Mouse (Mus musculus): ENCODE measurements at regions not wholly inside any gene's neighbourhood (a gene's known extent, or its start where the extent isn't known, plus 50 kb on each side); places are given as distances from the start of the nearest gene placed in this dataset.

DNA sequence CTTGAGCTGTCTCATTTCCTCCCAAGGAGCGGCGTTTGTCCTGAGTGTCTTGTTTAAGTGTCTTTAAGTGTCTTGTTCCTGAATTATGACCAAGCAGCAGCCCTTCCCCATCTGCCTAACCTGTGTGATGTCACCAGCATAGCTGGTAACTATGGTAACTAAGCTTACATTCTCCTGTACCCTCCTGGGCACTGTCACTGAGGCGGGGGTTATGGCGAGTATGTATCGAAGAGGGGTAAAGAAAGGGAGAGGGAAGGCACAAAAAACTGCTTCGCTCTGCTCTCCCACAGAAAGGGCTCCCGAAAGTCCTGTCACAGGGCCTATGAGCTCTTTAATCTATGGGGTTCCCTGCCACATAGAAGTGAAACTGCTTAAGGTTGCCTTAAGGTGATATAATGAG is 89.6 kb downstream of the Ppp4r2 start:
- DNase-seq, result no peak

DNA sequence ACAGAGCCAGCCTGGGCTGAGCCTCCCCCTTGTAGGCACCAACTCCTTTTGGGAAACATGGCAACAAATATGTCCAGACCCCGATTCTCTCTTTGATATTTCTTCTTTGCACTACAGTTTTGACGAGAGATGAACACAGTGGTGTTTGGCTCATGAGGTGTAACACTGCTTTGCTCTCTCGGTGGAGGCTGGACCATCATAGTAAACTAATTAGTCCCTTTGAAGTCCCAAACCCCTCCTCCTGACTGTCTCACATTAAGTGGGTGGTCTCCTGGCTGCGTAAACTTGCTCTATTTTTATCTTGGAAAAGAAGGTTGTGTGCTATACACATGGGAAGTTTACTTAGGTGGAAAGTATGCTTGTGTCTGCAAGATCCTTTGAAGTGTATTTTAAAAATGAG is 90.3 kb downstream of the Ppp4r2 start:
- no peak for DNase-seq

DNA sequence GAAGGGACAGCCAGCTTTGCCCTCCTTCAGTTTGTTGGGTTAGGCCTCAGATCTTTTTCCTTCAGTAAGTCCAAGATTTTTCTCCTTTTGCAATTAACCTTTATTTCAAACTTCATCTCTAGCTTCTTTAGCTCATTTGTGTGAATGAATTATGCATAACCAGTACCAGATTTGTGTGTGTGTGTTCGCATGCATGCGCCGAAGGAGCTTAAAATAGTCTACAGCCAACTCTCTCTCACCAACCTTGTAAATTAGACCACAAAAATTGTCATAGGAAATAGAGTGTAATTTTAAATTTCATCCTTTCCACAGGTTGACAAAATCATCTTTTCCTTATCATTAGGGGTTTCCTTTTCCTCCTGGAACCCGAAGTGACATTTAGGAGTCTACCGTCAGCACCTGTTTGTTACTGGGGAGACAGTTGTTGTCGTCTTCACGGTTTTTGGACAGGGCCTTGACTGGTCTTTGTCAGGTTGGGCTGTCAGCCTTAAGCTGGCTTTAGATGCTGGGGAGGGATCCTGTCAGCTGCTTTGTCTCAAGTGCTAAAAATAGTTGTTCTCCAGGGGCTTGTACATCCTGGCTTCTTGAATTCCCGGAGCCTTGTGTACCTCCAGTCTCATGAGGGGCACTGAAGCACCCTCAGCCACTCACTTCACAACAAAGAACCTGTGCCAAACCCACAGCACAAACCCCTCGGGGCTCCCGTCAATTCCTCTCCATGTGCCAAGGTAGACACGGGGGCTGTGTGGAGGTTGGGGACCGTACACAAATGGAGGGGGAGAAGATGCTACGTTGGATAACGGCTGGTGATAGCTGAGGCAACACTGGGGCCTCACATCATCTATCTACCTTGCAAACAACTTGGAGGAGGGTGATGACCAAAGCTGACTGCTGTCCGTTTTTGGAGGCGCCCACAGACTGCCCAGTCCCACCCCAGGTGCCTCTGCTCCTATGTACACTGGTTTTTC is 95.7 kb downstream of the Ppp4r2 start:
- DNase-seq, result no peak

DNA sequence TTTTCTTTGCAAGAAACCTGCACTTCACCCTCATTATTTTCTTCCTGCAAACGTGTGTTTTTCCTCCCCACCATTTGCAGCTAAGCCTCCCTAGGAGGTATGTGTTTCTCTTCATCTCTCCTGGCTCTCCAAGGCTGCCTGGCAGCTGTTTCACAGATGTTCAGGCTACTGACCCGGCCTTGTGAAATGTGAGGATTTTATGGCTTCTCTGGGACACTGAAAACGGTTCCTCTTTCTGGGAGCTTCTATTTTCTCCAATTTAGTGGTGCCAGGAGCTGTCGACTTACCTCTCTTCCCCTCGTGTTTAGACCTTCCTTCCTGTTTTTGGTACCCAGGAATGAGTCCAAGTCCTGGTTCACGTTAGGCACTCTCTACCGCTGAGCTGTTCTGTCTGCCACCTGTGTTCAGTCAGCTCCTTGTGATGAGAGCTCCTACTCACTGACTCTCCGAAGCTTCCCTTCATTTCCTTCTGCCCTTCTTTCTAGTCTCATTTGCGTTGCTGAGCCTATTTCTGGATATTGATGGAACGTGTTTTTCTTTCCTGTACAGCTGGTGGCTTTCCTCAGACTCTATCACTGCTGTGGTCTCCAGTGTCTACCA is 96.4 kb downstream of the Ppp4r2 start:
- no peak for DNase-seq

DNA sequence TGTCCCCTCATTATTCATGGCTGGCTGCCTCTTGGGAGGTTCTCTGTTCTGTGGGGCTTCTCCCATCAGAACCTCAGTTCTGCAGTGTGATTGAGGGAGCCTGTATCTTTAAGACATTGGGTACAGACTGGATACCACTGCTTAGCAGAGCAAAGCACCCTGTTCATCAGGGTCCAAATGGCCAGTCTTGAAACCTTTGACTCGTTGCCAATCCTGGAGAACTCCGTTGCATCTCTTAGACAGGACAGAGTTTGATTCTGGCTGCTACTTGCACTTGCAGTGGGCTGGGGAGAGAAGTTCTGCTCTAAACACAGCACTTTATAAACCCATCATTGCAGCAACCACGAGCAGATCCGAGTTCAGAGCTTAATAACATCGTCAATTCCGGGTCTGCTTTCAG is 97.3 kb downstream of the Ppp4r2 start:
- DNase-seq, result no peak

DNA sequence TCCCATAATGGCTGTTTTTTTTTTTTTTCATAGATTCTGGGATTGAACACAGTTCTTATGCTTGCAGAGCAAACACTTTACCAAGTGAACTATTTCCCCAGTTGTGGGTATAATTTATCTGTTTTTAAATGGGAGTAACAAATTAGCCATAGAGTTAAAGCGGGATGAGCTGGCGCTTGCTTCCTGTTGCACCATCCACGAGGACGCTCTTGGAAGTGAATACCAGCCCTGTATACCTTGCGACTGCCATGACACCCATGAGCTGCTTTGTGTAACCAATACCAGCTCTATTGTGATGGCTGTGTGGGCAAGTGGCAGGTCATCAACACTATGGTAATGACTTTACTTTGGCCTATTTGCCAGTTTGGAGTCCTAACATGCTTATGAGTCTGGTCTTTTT is 101.0 kb downstream of the Ppp4r2 start:
- DNase-seq, result no peak

DNA sequence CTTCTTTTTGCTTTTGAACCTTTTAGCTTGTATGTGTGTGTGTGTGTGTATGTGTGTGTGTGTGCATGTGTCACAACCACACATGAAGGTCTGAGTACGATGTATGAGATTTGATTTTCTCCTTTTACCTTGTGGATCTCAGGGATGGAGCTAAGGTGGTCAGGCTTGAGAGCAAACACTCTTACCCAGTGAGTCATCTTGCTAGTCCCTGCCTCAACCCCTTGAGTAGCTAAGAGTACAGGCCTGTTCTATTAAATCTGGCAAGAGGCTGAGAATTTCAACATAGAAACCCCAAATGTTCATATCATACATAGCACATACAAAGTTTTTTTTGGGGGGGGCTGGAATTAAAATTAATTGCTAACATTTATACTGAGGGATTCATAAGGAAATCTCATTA is 104.4 kb downstream of the Ppp4r2 start:
- DNase-seq, result no peak

DNA sequence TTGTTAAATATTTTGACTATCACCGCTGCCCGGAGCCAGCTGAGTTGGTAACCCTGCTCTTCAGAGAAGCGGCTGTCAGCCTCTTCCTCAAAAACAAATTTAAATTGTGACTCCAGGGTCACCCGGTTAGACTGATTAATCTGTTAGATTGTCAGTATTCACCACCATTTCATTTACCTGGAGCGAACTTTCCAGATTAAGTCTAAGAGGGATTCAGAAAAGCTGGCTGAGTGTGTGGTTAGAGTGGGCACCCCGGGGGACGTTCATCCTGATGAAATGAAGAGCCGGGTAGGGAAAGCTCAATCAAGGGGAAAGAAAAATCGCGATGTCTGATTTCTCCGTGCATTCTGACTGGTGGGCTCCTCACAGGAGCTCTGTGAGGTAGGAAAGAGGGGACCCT is 105.0 kb downstream of the Ppp4r2 start:
- DNase-seq, result no peak

DNA sequence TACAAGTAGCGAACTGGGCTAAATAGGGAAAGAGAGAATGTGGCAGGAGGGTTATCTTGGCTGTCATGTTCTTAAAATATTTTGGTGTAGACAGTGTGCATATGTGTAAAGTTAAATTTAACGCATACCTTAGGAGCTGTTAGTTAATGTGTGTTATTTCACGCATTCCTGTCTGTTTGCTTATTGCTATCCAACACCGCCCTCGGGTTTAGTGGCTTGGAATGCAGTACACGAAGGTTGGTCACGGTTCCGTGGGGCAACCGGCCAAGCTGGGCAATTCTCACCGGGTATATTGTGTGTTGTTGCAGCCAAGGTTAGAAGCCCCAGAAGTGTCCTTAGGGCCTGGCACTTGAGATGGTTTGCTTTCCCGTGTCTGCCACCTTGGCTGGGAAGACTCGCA is 105.6 kb downstream of the Ppp4r2 start:
- DNase-seq, result no peak

DNA sequence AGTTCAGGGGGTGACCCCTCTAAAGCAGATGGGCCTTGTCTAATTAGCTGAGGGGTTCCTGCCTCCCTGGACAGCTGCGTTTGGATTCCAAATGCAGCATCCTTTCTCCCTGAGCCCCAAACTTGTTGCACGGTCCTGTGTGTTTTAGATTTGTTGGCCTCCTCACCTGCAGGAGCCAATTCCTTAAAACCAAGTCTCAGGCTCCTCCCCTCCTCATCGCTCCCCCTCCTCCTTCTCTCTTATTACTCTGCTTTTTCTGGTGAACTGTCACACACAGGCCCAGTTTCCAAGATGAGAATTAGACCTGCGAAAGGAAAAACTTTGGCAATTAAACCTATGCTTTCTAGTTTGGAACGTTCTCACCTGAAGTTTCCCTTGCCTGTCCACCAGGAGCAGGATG is 106.3 kb downstream of the Ppp4r2 start:
- no peak for DNase-seq

DNA sequence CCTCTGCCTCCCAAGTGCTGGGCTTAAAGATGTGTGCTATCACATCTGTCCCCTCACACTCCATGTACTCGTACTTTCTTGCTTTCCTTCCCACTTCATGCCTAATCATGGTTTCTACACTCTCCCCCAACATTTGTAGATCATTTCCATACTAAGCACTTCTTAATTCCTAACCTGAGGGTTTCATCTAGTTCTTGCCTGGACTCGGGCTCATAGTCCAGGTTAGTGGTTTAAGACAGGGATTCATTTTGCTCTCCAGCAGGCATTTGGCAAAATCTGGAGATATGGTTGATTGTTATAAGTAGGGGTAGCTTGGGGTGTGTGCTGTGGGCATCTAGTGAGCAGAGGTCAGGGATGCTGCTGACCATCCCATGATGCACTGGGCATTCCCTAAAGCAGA is 108.3 kb downstream of the Ppp4r2 start:
- DNase-seq, result no peak

DNA sequence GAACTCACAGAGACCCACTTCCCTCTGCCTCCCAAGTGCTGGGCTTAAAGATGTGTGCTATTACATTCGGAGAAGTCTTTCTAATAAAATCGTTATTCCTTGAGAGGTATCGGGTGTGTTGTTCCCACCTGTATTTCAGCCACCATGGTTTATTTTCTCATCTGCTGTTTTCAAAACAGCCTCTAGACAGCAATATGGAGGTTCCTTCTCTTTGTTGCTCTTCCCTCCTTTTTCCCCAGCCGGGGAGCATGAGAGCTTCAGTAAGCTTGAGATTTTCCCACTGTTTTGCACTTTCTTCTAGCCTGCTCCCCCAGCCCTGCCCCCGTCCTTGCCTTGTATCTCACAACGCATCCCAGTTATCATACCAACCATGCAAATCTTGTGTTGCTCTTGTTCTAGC is 109.5 kb downstream of the Ppp4r2 start:
- DNase-seq, result no peak

DNA sequence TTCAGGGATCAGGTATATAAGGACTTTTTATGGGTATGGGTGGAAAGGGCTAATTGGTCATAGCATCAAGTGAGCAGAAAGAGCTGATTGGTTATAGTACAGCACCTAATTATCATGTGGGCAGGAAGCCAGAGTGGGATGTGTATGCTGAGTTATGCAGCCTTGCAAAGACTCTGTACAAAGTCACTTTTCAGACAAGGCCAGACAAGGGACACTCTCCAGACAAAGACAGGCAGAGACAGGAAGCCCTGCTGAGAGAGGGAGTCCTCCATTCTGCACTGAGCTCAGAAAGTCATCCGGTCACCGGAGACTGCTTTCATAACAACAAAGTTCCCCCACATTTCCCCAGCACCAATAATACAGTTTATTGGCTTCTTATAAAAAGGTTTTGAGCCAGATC is 112.4 kb downstream of the Ppp4r2 start:
- no peak for DNase-seq

DNA sequence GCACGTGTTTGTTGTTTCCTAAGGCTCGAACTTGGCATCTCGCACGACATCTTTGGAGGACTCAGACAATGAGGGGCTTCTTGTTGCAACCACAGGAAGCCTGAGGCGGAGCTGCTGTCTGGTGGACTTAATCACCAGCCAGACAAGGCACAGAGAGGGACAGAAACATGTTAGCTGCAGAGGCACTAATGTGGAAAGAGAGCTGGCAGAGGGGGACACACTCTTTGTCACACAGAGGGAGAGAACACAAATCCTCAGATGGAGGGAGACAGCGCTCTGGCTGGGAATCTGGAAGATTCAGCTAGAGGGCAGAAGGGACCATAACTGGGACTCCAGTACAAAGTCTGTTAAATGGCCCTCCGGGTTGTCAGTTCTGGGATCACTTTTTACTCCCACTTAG is 114.9 kb downstream of the Ppp4r2 start:
- no peak for DNase-seq

DNA sequence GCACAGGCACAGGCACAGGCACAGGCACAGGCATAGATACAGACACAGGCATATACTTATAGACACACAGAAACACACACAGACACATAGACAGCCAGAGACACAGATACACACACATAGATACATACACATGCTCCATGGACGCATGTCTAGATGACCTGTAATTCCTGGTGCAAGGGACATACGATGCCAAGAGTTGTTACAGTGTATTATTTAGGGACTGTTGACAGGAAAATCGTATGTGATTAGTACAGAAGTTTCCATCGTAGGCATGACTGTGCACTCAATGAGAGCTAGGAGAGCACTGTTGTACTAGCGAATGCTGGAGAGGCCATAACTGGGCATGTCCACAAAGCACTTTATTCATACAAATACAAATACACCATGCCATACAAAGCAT is 118.2 kb downstream of the Ppp4r2 start:
- DNase-seq, result no peak

DNA sequence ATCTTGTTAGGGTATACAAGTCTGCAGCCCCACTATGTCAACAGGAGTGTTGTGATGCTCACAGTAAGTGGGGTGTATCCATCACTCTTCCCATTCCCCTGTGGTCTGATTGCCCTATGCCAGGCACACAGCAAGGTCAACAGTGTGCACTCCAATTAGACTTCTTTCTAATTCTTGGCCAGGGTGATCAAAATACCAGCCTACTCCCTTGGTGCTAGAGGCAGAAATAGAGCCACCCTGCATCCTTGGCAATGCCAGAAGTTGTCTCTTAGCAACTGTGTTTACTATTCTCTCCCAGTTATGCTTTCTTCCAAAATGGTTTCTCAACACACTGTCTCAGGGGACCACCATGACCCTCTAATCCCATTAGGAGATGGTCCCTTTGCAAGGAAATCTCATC is 119.0 kb downstream of the Ppp4r2 start:
- no peak for DNase-seq

DNA sequence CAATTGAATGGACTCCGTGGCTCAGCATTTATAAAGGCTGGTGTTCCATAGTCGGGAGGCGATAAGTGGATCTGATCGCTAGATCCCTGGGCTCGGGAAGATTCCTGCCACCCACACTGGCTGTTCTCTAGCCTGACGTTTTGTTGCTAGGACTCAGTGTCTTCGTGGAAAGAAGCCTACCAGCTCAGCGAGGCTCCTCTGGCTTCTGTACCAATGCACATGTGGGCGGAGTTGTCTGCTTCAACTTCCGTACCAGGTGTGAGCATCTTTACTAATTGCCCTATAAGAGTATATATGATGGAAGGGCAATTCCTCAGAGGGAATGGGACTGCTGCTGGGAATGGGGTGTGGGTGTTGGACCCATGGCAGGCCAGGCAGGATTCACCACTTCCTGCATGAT is 121.1 kb downstream of the Ppp4r2 start:
- no peak for DNase-seq

DNA sequence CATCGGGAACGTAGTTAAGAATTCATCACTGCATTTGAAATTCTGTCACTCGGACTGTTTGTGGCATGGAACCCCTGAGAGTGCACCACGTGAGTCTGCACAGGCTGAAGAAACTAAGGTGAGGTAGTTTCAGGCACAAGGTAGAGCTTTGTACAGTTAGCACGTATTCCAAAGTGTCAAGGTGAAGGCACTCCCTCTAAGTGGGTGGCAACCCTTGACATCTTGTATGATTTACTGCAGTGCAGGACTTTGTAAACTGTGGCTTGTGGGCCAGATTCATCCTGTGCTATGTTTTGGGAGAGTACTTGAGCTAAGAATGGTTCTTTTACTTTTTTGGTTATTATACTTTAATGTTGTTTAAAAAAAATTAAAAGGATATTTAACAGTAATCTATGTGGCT is 133.1 kb downstream of the Ppp4r2 start:
- no peak for DNase-seq

DNA sequence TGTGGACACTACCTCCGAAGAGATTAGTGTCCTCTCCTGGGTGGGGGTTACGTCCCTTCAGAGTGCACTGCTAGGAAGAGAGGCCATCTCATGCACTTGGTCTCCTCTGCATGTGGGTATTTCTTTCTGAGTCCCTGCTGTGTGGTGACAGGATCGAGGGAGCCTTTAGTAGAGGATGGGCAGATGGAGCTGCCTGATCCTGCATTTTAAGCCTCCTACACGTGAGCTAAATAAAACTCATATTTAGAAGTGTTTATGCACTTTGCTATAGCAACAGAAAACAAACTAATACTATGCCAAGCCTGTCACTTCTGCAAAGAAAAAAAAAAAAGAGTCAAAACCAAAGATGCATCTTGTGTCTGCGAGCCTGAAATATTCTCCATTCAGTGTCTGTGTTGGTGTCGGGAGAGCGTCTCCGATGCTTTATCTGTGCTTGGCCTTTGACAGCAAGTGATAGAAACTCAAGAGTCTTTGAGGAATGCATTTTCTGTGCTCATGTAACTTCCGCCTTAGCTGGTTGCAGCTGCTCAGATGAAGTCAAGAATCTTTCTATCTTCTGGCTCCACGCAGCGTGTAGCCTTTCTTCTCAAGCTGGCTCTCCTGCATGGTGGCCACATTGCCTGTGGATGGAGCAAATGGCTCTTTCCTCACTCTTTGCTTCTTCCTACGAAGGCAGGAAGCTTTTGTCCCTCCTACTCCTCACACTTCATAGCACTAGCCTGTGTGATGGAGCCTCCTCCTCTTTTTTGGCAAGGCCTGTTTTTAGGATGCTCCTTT is 134.8 kb downstream of the Ppp4r2 start:
- DNase-seq, result no peak

DNA sequence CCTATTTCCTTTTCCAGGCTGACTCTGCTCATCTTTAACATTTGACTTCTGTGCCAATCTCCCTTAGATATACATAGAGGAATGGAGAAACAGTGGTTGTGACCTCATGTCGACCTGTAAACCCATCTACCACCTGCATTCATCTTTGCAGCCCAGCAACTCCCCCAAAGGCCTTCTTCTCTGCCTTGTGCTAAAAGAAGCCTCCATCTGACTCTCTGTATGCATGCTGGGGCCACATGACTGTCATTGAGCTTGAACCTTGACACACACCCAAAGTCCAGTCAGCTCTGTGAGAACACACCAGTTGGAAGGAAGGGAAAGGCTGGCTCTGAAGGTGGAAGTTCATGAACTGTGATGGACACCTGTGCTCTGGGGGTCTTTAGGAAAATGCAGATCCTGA is 135.5 kb downstream of the Ppp4r2 start:
- no peak for DNase-seq

DNA sequence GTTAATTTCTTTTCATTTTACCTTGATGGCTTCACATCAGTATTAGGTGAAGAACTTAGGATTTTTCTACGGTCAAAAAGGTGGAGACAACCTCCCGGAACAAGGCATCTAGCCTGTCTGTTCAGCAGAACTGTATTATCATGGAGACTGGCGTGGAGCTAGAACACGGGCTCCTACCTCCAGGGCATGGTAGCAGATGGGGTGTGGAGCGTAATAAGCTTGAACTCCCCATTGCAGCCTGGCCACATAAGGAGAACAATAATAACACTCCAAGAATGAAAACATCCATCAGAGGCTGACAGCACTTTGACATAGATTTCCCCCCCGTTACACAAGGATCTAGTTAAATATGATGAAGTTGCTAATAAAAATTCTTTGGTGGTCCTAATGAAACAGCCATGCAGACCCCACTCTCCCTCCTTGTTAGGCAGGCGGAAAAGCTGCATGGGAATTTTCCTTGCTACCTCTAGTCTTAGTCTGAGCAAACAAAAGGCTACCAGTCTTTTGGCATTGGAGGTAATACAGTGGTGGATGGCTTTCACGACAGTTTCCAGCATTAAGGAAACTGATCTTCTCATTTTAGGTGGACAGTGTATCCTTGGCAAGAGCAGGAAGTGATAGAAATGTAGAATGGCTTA is 137.5 kb downstream of the Ppp4r2 start:
- DNase-seq, result peak in 1 of 2 experiments; percentile 9

DNA sequence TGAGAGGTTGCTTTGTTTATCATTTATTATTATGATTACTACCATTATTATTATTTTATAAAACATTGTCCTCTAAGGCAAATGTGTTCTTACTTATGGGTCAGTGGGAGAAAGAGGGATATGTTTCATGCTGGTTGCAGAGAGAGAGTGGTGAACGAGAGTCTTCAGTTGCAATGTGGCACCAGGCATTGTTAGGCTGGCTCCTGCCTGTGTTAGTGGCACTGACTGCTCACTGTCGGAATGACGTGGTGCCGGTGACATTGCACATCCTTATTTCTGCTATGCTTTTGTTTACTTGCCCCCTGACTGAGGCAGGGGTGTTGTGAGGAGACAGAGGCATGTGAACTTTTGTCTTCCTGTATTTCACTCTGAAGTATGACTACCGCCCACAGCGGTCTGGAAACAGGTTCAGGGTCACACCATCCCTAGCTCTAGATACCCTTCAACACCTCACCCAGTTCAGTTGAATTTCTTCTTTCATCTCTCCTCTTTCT is 138.1 kb downstream of the Ppp4r2 start:
- DNase-seq, result no peak
